Mouse (Mus musculus): ENCODE measurements at regions not wholly inside any gene's neighbourhood (a gene's known extent, or its start where the extent isn't known, plus 50 kb on each side); places are given as distances from the start of the nearest gene placed in this dataset.

- no peak overlapping the region for H3K9ac ChIP-seq (ENCODE audit: low read depth, low read length)
- WGBS (ENCODE audit: insufficient replicate concordance), result 83% methylated on average over 4 of the region's 4 CpGs
- peaks cover 8% of the 10 kb centered on the region for H3K9me3 ChIP-seq (replicated peaks; ENCODE audit: control insufficient read depth, low read length)
- no peaks in the 10 kb centered on the region for H3K27me3 ChIP-seq (ENCODE audit: control insufficient read depth, insufficient read depth, low read length)
- H3K27ac ChIP-seq (ENCODE audit: low read depth, low read length), result no peak overlapping the region
- ATAC-seq (replicated peaks; ENCODE audit: insufficient number of reproducible peaks, low FRiP score, low TSS enrichment), result no peak
- H3K4me1 ChIP-seq (ENCODE audit: control insufficient read depth, insufficient read depth, low read length), result peaks cover 10% of the 10 kb centered on the region
- H3K4me2 ChIP-seq, result no peak overlapping the region
- no peak overlapping the region for H3K4me3 ChIP-seq (ENCODE audit: low read depth, low read length)
- no peaks in the 10 kb centered on the region for H3K36me3 ChIP-seq (ENCODE audit: control insufficient read depth, insufficient read depth, low read length)
These were observed 94.7 kb upstream of the Cpsf6 start for GRCm38 (mm10) chr10:117474351-117475085.

DNA sequence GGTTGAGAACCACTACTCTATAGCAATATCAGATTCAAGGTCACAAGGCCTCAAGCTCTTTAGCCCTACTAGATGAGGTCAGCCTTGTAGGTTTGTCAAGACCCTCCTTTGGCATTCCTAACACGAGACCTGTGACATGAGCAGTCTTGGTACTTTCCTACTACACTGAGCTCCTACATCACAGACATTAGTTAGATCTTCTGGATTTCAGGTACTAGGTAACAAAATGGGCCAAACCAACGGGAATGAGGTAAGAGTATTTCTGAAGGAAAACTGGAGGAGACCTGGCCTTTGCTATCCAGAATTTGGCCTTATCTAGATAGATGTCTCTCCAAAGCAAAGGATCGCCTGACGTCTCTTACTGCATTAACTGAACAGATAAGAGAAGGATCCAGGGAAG lies 93.7 kb upstream of the Cpsf6 start:
- H3K36me3 ChIP-seq (ENCODE audit: control insufficient read depth, insufficient read depth, low read length), result no peaks in the 10 kb centered on the region
- H3K4me3 ChIP-seq (ENCODE audit: low read depth, low read length), result no peak overlapping the region
- peaks cover 10% of the 10 kb centered on the region for H3K4me1 ChIP-seq (ENCODE audit: control insufficient read depth, insufficient read depth, low read length)
- WGBS (ENCODE audit: insufficient replicate concordance), result 82% methylated on average over 4 of the region's 4 CpGs
- peaks cover 8% of the 10 kb centered on the region for H3K9me3 ChIP-seq (replicated peaks; ENCODE audit: control insufficient read depth, low read length)
- no peak for ATAC-seq (replicated peaks; ENCODE audit: insufficient number of reproducible peaks, low FRiP score, low TSS enrichment)
- no peak overlapping the region for H3K4me2 ChIP-seq
- no peak overlapping the region for H3K27ac ChIP-seq (ENCODE audit: low read depth, low read length)
- no peaks in the 10 kb centered on the region for H3K27me3 ChIP-seq (ENCODE audit: control insufficient read depth, insufficient read depth, low read length)
- H3K9ac ChIP-seq (ENCODE audit: low read depth, low read length), result no peak overlapping the region

DNA sequence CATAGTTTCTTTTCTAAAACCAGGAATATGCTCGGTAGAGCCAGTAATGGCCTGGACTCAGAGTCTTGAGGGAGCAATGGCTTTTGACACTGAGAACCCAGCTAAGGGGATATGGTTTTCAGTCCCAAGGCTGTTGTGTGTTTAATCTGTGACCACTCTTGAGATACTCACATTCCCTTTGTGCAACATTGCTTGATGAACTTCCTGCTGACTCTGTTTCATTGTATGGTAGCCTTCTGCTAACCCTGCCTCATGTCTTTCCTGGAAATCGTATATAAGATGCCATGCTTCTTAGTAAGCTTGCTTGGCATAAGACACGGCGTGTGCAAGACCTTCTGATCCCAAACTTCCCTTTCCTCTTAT lies 92.7 kb upstream of the Cpsf6 start:
- Histone ChIP-seq H3K4me2 (no peak overlapping the region), H3K4me3 (ENCODE audit: low read depth, low read length) (no peak overlapping the region), H3K9ac (ENCODE audit: low read depth, low read length) (no peak overlapping the region), H3K4me1 (ENCODE audit: control insufficient read depth, insufficient read depth, low read length) (peaks cover 10% of the 10 kb centered on the region), H3K36me3 (ENCODE audit: control insufficient read depth, insufficient read depth, low read length) (no peaks in the 10 kb centered on the region), H3K27ac (ENCODE audit: low read depth, low read length) (no peak overlapping the region), H3K27me3 (ENCODE audit: control insufficient read depth, insufficient read depth, low read length) (no peaks in the 10 kb centered on the region), H3K9me3 (replicated peaks; ENCODE audit: control insufficient read depth, low read length) (peaks cover 8% of the 10 kb centered on the region)
- WGBS (ENCODE audit: insufficient replicate concordance), result 67% methylated on average over 4 of the region's 4 CpGs
- no peak for ATAC-seq (replicated peaks; ENCODE audit: insufficient number of reproducible peaks, low FRiP score, low TSS enrichment)

- H3K4me3 ChIP-seq (ENCODE audit: low read depth, low read length), result no peak overlapping the region
- ATAC-seq (replicated peaks; ENCODE audit: insufficient number of reproducible peaks, low FRiP score, low TSS enrichment), result no peak
- H3K27me3 ChIP-seq (ENCODE audit: control insufficient read depth, insufficient read depth, low read length), result no peaks in the 10 kb centered on the region
- 37% methylated on average over 11 of the region's 11 CpGs for WGBS (ENCODE audit: insufficient replicate concordance)
- peaks cover 10% of the 10 kb centered on the region for H3K4me1 ChIP-seq (ENCODE audit: control insufficient read depth, insufficient read depth, low read length)
- H3K36me3 ChIP-seq (ENCODE audit: control insufficient read depth, insufficient read depth, low read length), result no peaks in the 10 kb centered on the region
- H3K9ac ChIP-seq (ENCODE audit: low read depth, low read length), result no peak overlapping the region
- H3K4me2 ChIP-seq, result no peak overlapping the region
- H3K27ac ChIP-seq (ENCODE audit: low read depth, low read length), result no peak overlapping the region
- H3K9me3 ChIP-seq (replicated peaks; ENCODE audit: control insufficient read depth, low read length), result peaks cover 8% of the 10 kb centered on the region
These were observed 92.2 kb upstream of the Cpsf6 start for GRCm38 (mm10) chr10:117471818-117472567.

GRCm38 (mm10) chr10:117471036-117471817 lies 91.4 kb upstream of the Cpsf6 start:
- Histone ChIP-seq H3K4me1 (ENCODE audit: control insufficient read depth, insufficient read depth, low read length) (peaks cover 10% of the 10 kb centered on the region), H3K36me3 (ENCODE audit: control insufficient read depth, insufficient read depth, low read length) (no peaks in the 10 kb centered on the region), H3K9me3 (replicated peaks; ENCODE audit: control insufficient read depth, low read length) (peaks cover 8% of the 10 kb centered on the region), H3K4me3 (ENCODE audit: low read depth, low read length) (no peak overlapping the region), H3K4me2 (no peak overlapping the region), H3K27ac (ENCODE audit: low read depth, low read length) (no peak overlapping the region), H3K9ac (ENCODE audit: low read depth, low read length) (no peak overlapping the region), H3K27me3 (ENCODE audit: control insufficient read depth, insufficient read depth, low read length) (no peaks in the 10 kb centered on the region)
- 34% methylated on average over 8 of the region's 8 CpGs for WGBS (ENCODE audit: insufficient replicate concordance)
- ATAC-seq (replicated peaks; ENCODE audit: insufficient number of reproducible peaks, low FRiP score, low TSS enrichment), result no peak

- no peaks in the 10 kb centered on the region for H3K36me3 ChIP-seq (ENCODE audit: control insufficient read depth, insufficient read depth, low read length)
- H3K4me3 ChIP-seq (ENCODE audit: low read depth, low read length), result no peak overlapping the region
- no peak for ATAC-seq (replicated peaks; ENCODE audit: insufficient number of reproducible peaks, low FRiP score, low TSS enrichment)
- no peaks in the 10 kb centered on the region for H3K27me3 ChIP-seq (ENCODE audit: control insufficient read depth, insufficient read depth, low read length)
- H3K4me2 ChIP-seq, result no peak overlapping the region
- peaks cover 10% of the 10 kb centered on the region for H3K4me1 ChIP-seq (ENCODE audit: control insufficient read depth, insufficient read depth, low read length)
- WGBS (ENCODE audit: insufficient replicate concordance), result 77% methylated on average over 2 of the region's 2 CpGs
- H3K27ac ChIP-seq (ENCODE audit: low read depth, low read length), result no peak overlapping the region
- H3K9me3 ChIP-seq (replicated peaks; ENCODE audit: control insufficient read depth, low read length), result peaks cover 8% of the 10 kb centered on the region
- H3K9ac ChIP-seq (ENCODE audit: low read depth, low read length), result no peak overlapping the region
These were observed 90.7 kb upstream of the Cpsf6 start for GRCm38 (mm10) chr10:117470481-117470880.

- no peaks in the 10 kb centered on the region for H3K36me3 ChIP-seq (ENCODE audit: control insufficient read depth, insufficient read depth, low read length)
- H3K4me3 ChIP-seq (ENCODE audit: low read depth, low read length), result no peak overlapping the region
- no peak overlapping the region for H3K9ac ChIP-seq (ENCODE audit: low read depth, low read length)
- ATAC-seq (replicated peaks; ENCODE audit: insufficient number of reproducible peaks, low FRiP score, low TSS enrichment), result no peak
- 86% methylated on average over 3 of the region's 3 CpGs for WGBS (ENCODE audit: insufficient replicate concordance)
- H3K9me3 ChIP-seq (replicated peaks; ENCODE audit: control insufficient read depth, low read length), result peaks cover 8% of the 10 kb centered on the region
- peaks cover 10% of the 10 kb centered on the region for H3K4me1 ChIP-seq (ENCODE audit: control insufficient read depth, insufficient read depth, low read length)
- H3K27me3 ChIP-seq (ENCODE audit: control insufficient read depth, insufficient read depth, low read length), result no peaks in the 10 kb centered on the region
- no peak overlapping the region for H3K4me2 ChIP-seq
- H3K27ac ChIP-seq (ENCODE audit: low read depth, low read length), result no peak overlapping the region
These were observed 89.8 kb upstream of the Cpsf6 start for GRCm38 (mm10) chr10:117469573-117470090.

DNA sequence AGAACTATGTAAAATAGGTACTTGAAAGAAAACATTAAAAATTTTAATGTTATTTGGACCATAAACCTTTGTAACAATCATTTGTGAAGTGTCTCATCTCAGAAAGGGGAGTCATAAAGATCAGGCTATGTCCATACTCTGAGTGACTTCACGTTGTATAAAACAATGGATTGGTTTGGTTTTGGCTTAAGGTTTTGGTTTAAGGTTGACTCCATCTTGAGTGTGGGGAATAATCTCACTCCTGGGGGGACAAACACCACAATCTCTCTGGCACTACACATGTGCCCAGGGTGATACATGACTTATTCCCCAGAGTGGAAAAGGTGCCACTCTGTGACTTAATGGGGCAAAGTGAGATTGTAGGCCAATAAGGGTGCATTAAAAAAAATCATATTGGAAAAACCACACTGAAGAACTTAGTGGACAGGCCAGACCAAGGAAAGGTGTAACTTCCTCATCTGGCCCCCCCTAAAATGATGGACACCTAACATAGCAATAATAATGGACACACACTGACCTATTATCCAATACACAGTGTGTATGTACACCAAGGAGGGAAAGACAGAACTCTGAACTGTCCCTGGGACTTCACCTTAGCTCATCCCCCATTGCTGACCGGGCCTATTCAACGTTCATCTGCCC lies 89.2 kb upstream of the Cpsf6 start:
- Histone ChIP-seq H3K9ac (ENCODE audit: low read depth, low read length) (no peak overlapping the region), H3K9me3 (replicated peaks; ENCODE audit: control insufficient read depth, low read length) (peaks cover 6% of the 10 kb centered on the region), H3K27me3 (ENCODE audit: control insufficient read depth, insufficient read depth, low read length) (no peaks in the 10 kb centered on the region), H3K36me3 (ENCODE audit: control insufficient read depth, insufficient read depth, low read length) (no peaks in the 10 kb centered on the region), H3K4me2 (no peak overlapping the region), H3K4me1 (ENCODE audit: control insufficient read depth, insufficient read depth, low read length) (peaks cover 10% of the 10 kb centered on the region), H3K27ac (ENCODE audit: low read depth, low read length) (no peak overlapping the region), H3K4me3 (ENCODE audit: low read depth, low read length) (no peak overlapping the region)
- no peak for ATAC-seq (replicated peaks; ENCODE audit: insufficient number of reproducible peaks, low FRiP score, low TSS enrichment)
- 86% methylated on average over 3 of the region's 3 CpGs for WGBS (ENCODE audit: insufficient replicate concordance)

Data from heart, embryonic 11.5 days (tissue).